Mouse (Mus musculus) intestine, embryonic 15.5 days (tissue): ENCODE results near the gene Krt16. TPM values are rescaled to one million over a fixed set of nuclear protein-coding genes. Genes with fewer than 3 reads are reported as not detected.
"Not testable (repeated sequence)": the region's sequence is repeated elsewhere in the genome, so short reads cannot be mapped to it uniquely, and the experiment has no call there.

Experiments
- ATAC-seq: fragments of 200-750 bp; cut with Nextera tagmentation; 2 replicates; pipeline ENCODE4 v1.8.0; 2017; ENCODE audit warnings: moderate TSS enrichment, moderate library complexity
- H3K27ac ChIP-seq: fragments of 300-500 bp; sonication (generic); 2 replicates; pipeline ENCODE4 v1.5.1; 2015; ENCODE audit warnings: mild to moderate bottlenecking, inconsistent platforms
- H3K27me3 ChIP-seq: fragments of 300-500 bp; sonication (generic); replicated peaks from 2 replicates; pipeline ENCODE4 v1.6.1; 2015; ENCODE audit warnings: inconsistent platforms
- H3K36me3 ChIP-seq: fragments of 300-500 bp; sonication (generic); 2 replicates; pipeline ENCODE4 v1.6.1; 2015; ENCODE audit warnings: inconsistent platforms
- H3K4me1 ChIP-seq: fragments of 300-500 bp; sonication (generic); replicated peaks from 2 replicates; pipeline ENCODE4 v1.6.1; 2015; ENCODE audit warnings: inconsistent platforms
- H3K4me2 ChIP-seq: fragments of 300-500 bp; sonication (generic); replicated peaks from 2 replicates; pipeline ENCODE4 v1.6.1; 2015; ENCODE audit warnings: mild to moderate bottlenecking, inconsistent platforms
- H3K4me3 ChIP-seq: fragments of 300-500 bp; sonication (generic); replicated peaks from 2 replicates; pipeline ENCODE4 v1.5.1; 2015; ENCODE audit warnings: inconsistent platforms
- H3K9ac ChIP-seq: fragments of 300-500 bp; sonication (generic); 2 replicates; pipeline ENCODE4 v1.6.1; 2015; ENCODE audit warnings: inconsistent platforms
- H3K9me3 ChIP-seq: fragments of 300-500 bp; sonication (generic); 2 replicates; pipeline ENCODE4 v1.6.1; 2016; ENCODE audit warnings: inconsistent platforms
- WGBS: fragments of 180-500 bp; shearing (Covaris S2); methylation state at CpG from one replicate; pipeline ENCODE4 v1.1.7; 2015; 5-methylcytosine and 5-hydroxymethylcytosine counted together
- polyA plus RNA-seq: library from polyadenylated mRNA; unstranded; fragments of >200 nt; fragmentation: Nextera tagmentation; extraction: Ambion mirVana; gene quantifications from 2 replicates; pipeline ENCODE4 v1.2.1, GENCODE M21; 2015

Krt16 gene
- polyA plus RNA-seq, 1 experiment from 2014 or later, result not detected

- H3K9me3 ChIP-seq, result no peaks in the 10 kb centered on the region
- no peaks in the 10 kb centered on the region for H3K36me3 ChIP-seq
- H3K27me3 ChIP-seq, result peaks cover 5% of the 10 kb centered on the region; the same call in 1 of the 2 replicates
- no peak overlapping the region for H3K27ac ChIP-seq
- ATAC-seq, result no peak
- no peak overlapping the region for H3K9ac ChIP-seq
- no peak overlapping the region for H3K4me2 ChIP-seq
- WGBS, result 66% methylated on average over 5 of the region's 5 CpGs
- H3K4me3 ChIP-seq, result no peak overlapping the region
- H3K4me1 ChIP-seq, result no peaks in the 10 kb centered on the region
These were observed 26.8 kb upstream of the Krt16 start for GRCm38 (mm10) chr11:100275466-100275865.

GRCm38 (mm10) chr11:100274719-100275118 lies 26.0 kb upstream of the Krt16 start:
- 59% methylated on average over 7 of the region's 7 CpGs for WGBS
- ATAC-seq, result no peak

GRCm38 (mm10) chr11:100271878-100272277 lies 23.2 kb upstream of the Krt16 start:
- H3K4me3 ChIP-seq, result no peak overlapping the region
- H3K9me3 ChIP-seq, result no peaks in the 10 kb centered on the region
- H3K4me2 ChIP-seq, result no peak overlapping the region
- ATAC-seq, result no peak
- H3K27me3 ChIP-seq, result peaks cover 5% of the 10 kb centered on the region; the same call in 1 of the 2 replicates
- 85% methylated on average over 1 of the region's 1 CpGs for WGBS
- no peaks in the 10 kb centered on the region for H3K36me3 ChIP-seq
- no peak overlapping the region for H3K27ac ChIP-seq
- no peaks in the 10 kb centered on the region for H3K4me1 ChIP-seq
- no peak overlapping the region for H3K9ac ChIP-seq

More at GRCm38 (mm10) chr11:100274719-100275118, 26.0 kb upstream of the Krt16 start:
- Histone ChIP-seq H3K27me3 (peaks cover 5% of the 10 kb centered on the region; the same call in 1 of the 2 replicates), H3K4me1 (no peaks in the 10 kb centered on the region), H3K36me3 (no peaks in the 10 kb centered on the region), H3K4me2 (no peak overlapping the region), H3K9me3 (no peaks in the 10 kb centered on the region), H3K27ac (no peak overlapping the region), H3K9ac (no peak overlapping the region), H3K4me3 (no peak overlapping the region)

GRCm38 (mm10) chr11:100269821-100270332 lies 21.2 kb upstream of the Krt16 start, which contains the start of gene Krt42:
Gene Krt42 (minus strand): TSS chr11:100269871.
- H3K9ac ChIP-seq, result no peak within 1 kb of the TSS
- WGBS, result 85% methylated on average over 7 of the region's 7 CpGs
- H3K27me3 ChIP-seq, result peaks cover 5% of the 10 kb centered on the region; the same call in 1 of the 2 replicates
- H3K27ac ChIP-seq, result no peak within 1 kb of the TSS
- no peaks in the 10 kb centered on the region for H3K36me3 ChIP-seq
- H3K4me2 ChIP-seq, result no peak within 1 kb of the TSS
- H3K4me1 ChIP-seq, result no peaks in the 10 kb centered on the region
- H3K4me3 ChIP-seq, result no peak within 1 kb of the TSS
- H3K9me3 ChIP-seq, result no peaks in the 10 kb centered on the region
- ATAC-seq, result no peak

- no peaks in the 10 kb centered on the region for H3K9me3 ChIP-seq
- H3K4me2 ChIP-seq, result no peak overlapping the region
- H3K4me1 ChIP-seq, result no peaks in the 10 kb centered on the region
- WGBS, result 29% methylated on average over 13 of the region's 13 CpGs
- no peak; the same call in 1 of the 2 replicates for ATAC-seq
- H3K9ac ChIP-seq, result no peak overlapping the region
- no peak overlapping the region for H3K4me3 ChIP-seq
- no peaks in the 10 kb centered on the region for H3K36me3 ChIP-seq
- H3K27me3 ChIP-seq, result no peaks in the 10 kb centered on the region
- H3K27ac ChIP-seq, result no peak overlapping the region
These were observed 13.6 kb upstream of the Krt16 start for GRCm38 (mm10) chr11:100262058-100262980.

- H3K9me3 ChIP-seq, result no peaks in the 10 kb centered on the region
- H3K27me3 ChIP-seq, result no peaks in the 10 kb centered on the region
- WGBS, result 81% methylated on average over 9 of the region's 9 CpGs
- H3K27ac ChIP-seq, result no peak overlapping the region
- H3K9ac ChIP-seq, result no peak overlapping the region
- no peak overlapping the region for H3K4me2 ChIP-seq
- no peak overlapping the region for H3K4me3 ChIP-seq
- no peaks in the 10 kb centered on the region for H3K36me3 ChIP-seq
- no peaks in the 10 kb centered on the region for H3K4me1 ChIP-seq
- ATAC-seq, result no peak
These were observed 12.5 kb upstream of the Krt16 start for GRCm38 (mm10) chr11:100261235-100261605.

GRCm38 (mm10) chr11:100260514-100261234 lies 12.0 kb upstream of the Krt16 start, which contains the start of gene Krt17:
Gene Krt17 (minus strand): TSS chr11:100261029.
- ATAC-seq, result peak; percentile 45
- H3K27ac ChIP-seq, result no peak within 1 kb of the TSS
- WGBS, result 77% methylated on average over 21 of the region's 21 CpGs

GRCm38 (mm10) chr11:100259079-100259478 lies 10.4 kb upstream of the Krt16 start:
- no peak for ATAC-seq
- Histone ChIP-seq H3K9ac (no peak overlapping the region), H3K27me3 (no peaks in the 10 kb centered on the region), H3K27ac (no peak overlapping the region), H3K36me3 (no peaks in the 10 kb centered on the region), H3K9me3 (no peaks in the 10 kb centered on the region), H3K4me3 (no peak overlapping the region), H3K4me1 (no peaks in the 10 kb centered on the region), H3K4me2 (no peak overlapping the region)
- 91% methylated on average over 9 of the region's 9 CpGs for WGBS

More at GRCm38 (mm10) chr11:100260514-100261234, 12.0 kb upstream of the Krt16 start, which contains the start of gene Krt17:
- Histone ChIP-seq H3K4me2 (no peak within 1 kb of the TSS), H3K27me3 (no peaks in the 10 kb centered on the region), H3K4me3 (no peak within 1 kb of the TSS), H3K36me3 (no peaks in the 10 kb centered on the region), H3K9ac (no peak within 1 kb of the TSS), H3K9me3 (no peaks in the 10 kb centered on the region), H3K4me1 (no peaks in the 10 kb centered on the region)

- Histone ChIP-seq H3K36me3 (no peaks in the 10 kb centered on the region), H3K9me3 (no peaks in the 10 kb centered on the region), H3K4me2 (no peak overlapping the region), H3K4me1 (no peaks in the 10 kb centered on the region), H3K27ac (no peak overlapping the region), H3K27me3 (no peaks in the 10 kb centered on the region), H3K4me3 (no peak overlapping the region), H3K9ac (no peak overlapping the region)
- WGBS, result 95% methylated on average over 1 of the region's 1 CpGs
- no peak for ATAC-seq
These were observed 9.3 kb upstream of the Krt16 start for GRCm38 (mm10) chr11:100257967-100258366.

- Histone ChIP-seq H3K4me2 (no peak overlapping the region), H3K4me3 (no peak overlapping the region), H3K9ac (no peak overlapping the region), H3K4me1 (no peaks in the 10 kb centered on the region), H3K36me3 (no peaks in the 10 kb centered on the region), H3K27ac (no peak overlapping the region), H3K9me3 (no peaks in the 10 kb centered on the region), H3K27me3 (no peaks in the 10 kb centered on the region)
- WGBS, result 90% methylated on average over 6 of the region's 6 CpGs
- ATAC-seq, result no peak
These were observed 6.8 kb upstream of the Krt16 start for GRCm38 (mm10) chr11:100255514-100255913.

- Histone ChIP-seq H3K4me1 (no peaks in the 10 kb centered on the region), H3K27ac (no peak overlapping the region), H3K36me3 (no peaks in the 10 kb centered on the region), H3K9ac (no peak overlapping the region), H3K4me2 (no peak overlapping the region), H3K4me3 (no peak overlapping the region), H3K27me3 (no peaks in the 10 kb centered on the region), H3K9me3 (no peaks in the 10 kb centered on the region)
- 61% methylated on average over 5 of the region's 5 CpGs for WGBS
- no peak for ATAC-seq
These were observed 5.8 kb upstream of the Krt16 start for GRCm38 (mm10) chr11:100254360-100255090.

- H3K27ac ChIP-seq, H3K4me1 ChIP-seq, H3K9me3 ChIP-seq, H3K27me3 ChIP-seq, ATAC-seq, H3K4me3 ChIP-seq, H3K4me2 ChIP-seq, H3K9ac ChIP-seq, H3K36me3 ChIP-seq: not testable (repeated sequence)
- 63% methylated on average over 7 of the region's 7 CpGs for WGBS
These were observed 2.2 kb downstream of the Krt16 start for GRCm38 (mm10) chr11:100246471-100246870.
